Mouse (Mus musculus) layer of hippocampus, adult 18-20 months (tissue): ENCODE data around the gene Cd81. TPM values are rescaled to one million over a fixed set of nuclear protein-coding genes. Genes with fewer than 3 reads are reported as not detected.

ENCODE experiments used
- DNase-seq, 2 experiments: peaks; one replicate each; pipeline ENCODE4 v3.0.0; 2022; ENCODE audit warnings: low spot score in 2 of 2
- total RNA-seq, 2 experiments: library from RNA; stranded (reverse); gene quantifications; 2 replicates each; pipeline ENCODE4 v1.2.3; 2021

The Cd81 gene
- total RNA-seq, 2 experiments from 2014 or later = 459 to 481 TPM

- no peak for DNase-seq
Observed at GRCm38 (mm10) chr7:143020040-143020439, 32.5 kb upstream of the Cd81 start.

- no peak for DNase-seq
Observed at GRCm38 (mm10) chr7:143020764-143021163, 31.8 kb upstream of the Cd81 start.

GRCm38 (mm10) chr7:143021356-143022164, 31.0 kb upstream of the Cd81 start:
- DNase-seq = no peak

- DNase-seq = no peak
Observed at GRCm38 (mm10) chr7:143023499-143023898, 29.0 kb upstream of the Cd81 start.

- no peak for DNase-seq
Observed at GRCm38 (mm10) chr7:143024293-143024692, 28.2 kb upstream of the Cd81 start.

- no peak for DNase-seq
Observed at GRCm38 (mm10) chr7:143025496-143025895, 27.0 kb upstream of the Cd81 start.

- no peak for DNase-seq
Observed at GRCm38 (mm10) chr7:143027196-143027595, 25.3 kb upstream of the Cd81 start.

- no peak for DNase-seq
Observed at GRCm38 (mm10) chr7:143031816-143032215, 20.7 kb upstream of the Cd81 start.

GRCm38 (mm10) chr7:143033581-143033980, 19.0 kb upstream of the Cd81 start:
- no peak for DNase-seq

- DNase-seq = no peak
Observed at GRCm38 (mm10) chr7:143034112-143034511, 18.4 kb upstream of the Cd81 start.

- no peak for DNase-seq
Observed at GRCm38 (mm10) chr7:143034519-143035450, 17.8 kb upstream of the Cd81 start.

GRCm38 (mm10) chr7:143036787-143037186, 15.8 kb upstream of the Cd81 start:
- no peak for DNase-seq

- no peak for DNase-seq
Observed at GRCm38 (mm10) chr7:143037306-143037705, 15.2 kb upstream of the Cd81 start.

- DNase-seq = no peak
Observed at GRCm38 (mm10) chr7:143038174-143038931, 14.2 kb upstream of the Cd81 start.

GRCm38 (mm10) chr7:143040561-143040960, 12.0 kb upstream of the Cd81 start:
- DNase-seq = no peak

- no peak for DNase-seq
Observed at GRCm38 (mm10) chr7:143041138-143041822, 11.3 kb upstream of the Cd81 start.

GRCm38 (mm10) chr7:143042089-143042488, 10.4 kb upstream of the Cd81 start:
- no peak for DNase-seq

- no peak for DNase-seq
Observed at GRCm38 (mm10) chr7:143042897-143043300, 9.6 kb upstream of the Cd81 start.

GRCm38 (mm10) chr7:143044049-143044825, 8.3 kb upstream of the Cd81 start:
- no peak for DNase-seq

GRCm38 (mm10) chr7:143044826-143045206, 7.7 kb upstream of the Cd81 start:
- no peak for DNase-seq
